Mouse (Mus musculus): ENCODE data around the gene A930033H14Rik. TPM values are rescaled to one million over a fixed set of nuclear protein-coding genes. Genes with fewer than 3 reads are reported as not detected.

A930033H14Rik gene
- total RNA-seq (2014; rRNA removed): 4.6 and 5.9 TPM in 2 replicates
- polyA plus RNA-seq (2012; rRNA removed): 0.26 and 0.50 TPM in 2 replicates

DNA sequence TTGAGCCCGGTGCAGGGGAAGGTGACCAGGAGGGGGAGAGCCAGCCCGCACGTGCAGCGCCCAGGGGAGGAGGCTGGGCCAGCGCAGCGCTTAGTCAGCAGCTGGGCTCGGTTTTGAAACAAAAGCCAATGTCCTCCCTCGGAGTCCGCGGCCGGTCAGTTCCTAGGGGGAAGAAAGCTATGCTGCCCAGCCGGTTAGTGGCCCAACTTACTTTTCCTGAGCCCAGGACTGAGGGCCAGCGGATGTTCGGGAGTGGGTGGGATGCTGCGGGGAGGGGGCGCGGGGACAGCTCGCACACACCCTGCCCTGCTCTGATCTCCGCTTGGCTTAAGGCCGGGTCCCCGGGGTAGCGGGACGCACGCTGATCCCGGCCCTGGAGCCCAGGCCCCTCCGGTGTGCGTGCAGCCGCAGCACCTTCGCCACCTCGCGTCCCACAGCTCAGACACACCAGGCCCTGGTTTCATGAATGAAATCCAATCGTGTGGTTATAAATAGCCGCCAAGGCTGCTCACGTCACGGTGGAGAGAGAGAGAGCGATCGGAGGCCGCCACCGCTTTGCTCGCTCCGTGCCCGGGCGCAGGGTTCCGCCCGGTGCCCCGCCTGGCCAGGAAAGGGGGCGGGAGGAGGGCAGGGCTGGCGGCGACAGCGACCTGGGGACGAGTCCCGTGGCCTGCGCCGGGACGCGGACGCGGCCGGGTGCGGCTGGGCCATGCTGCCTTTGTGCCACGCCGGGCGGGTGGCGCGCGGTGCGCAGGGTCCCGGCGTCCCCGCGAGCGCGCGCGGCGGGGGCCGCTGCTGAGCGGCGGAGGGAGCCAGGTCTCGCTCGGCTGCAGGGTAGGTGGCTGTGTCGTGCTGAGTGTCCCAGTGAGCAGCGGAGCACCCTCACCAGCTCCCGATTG lies at the start of gene A930033H14Rik:
Gene A930033H14Rik, minus strand, starts transcription at position 557 of the 899 bp plus-strand sequence.
- Histone ChIP-seq H3K4me1 (ENCODE audit: control insufficient read depth, insufficient read depth, low read length) (peaks cover 20% of the 10 kb centered on the region), H3K9ac (ENCODE audit: low read depth, low read length) (peak within 1 kb of the TSS; percentile 97), H3K27me3 (ENCODE audit: control insufficient read depth, insufficient read depth, low read length) (no peaks in the 10 kb centered on the region), H3K27ac (replicated peaks; ENCODE audit: insufficient read depth, low read depth, low read length) (peak within 1 kb of the TSS; percentile 98), H3K4me3 (ENCODE audit: insufficient read depth, low read depth, low read length) (peak within 1 kb of the TSS; percentile 88), H3K79me2 (ENCODE audit: control insufficient read depth, insufficient read depth, low read length) (peaks cover 17% of the 10 kb centered on the region; the same call in 1 of the 2 replicates), H3K36me3 (ENCODE audit: control insufficient read depth, insufficient read depth, low read length) (peaks cover 14% of the 10 kb centered on the region; the same call in 1 of the 2 replicates)
- TF ChIP-seq CTCF (IDR thresholded peaks at IDR 0.05; ENCODE audit: low read depth, low read length) (0 out of 2 replicates have a peak, but pooled peaks have one; percentile 11), POLR2A (IDR thresholded peaks at IDR 0.05; ENCODE audit: extremely low read depth, insufficient read depth, low read length) (peak; percentile 53)
- WGBS: 1% methylated on average over 70 of the region's 84 CpGs
- peak; percentile 89 for DNase-seq (ENCODE audit: extremely low read depth, low read depth, low spot score)

DNA sequence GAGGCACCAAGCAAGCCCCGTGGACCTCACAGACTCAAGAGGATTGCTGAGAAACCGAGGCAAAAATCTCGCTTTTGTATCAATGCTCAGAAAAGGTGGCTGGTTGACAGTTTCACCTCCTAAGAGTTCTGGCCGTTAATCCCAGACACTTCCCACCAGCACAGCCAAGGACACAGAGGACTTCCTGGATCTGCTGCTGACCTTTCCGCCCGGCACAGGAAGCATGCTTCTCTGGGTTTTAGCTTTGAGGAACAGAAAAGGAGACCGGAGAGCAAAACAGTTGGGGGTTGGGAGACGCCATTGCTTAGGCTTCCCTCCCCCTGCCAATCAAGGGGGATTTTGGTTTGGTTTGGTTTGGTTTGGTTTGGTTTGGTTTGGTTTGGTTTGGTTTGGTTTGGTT lies 47.0 kb upstream of the A930033H14Rik start:
- peaks cover 11% of the 10 kb centered on the region; the same call in 1 of the 2 replicates for H3K36me3 ChIP-seq (ENCODE audit: control insufficient read depth, insufficient read depth, low read length)
- H3K4me1 ChIP-seq (ENCODE audit: control insufficient read depth, insufficient read depth, low read length): peaks cover 8% of the 10 kb centered on the region
- 69% methylated on average over 8 of the region's 8 CpGs for WGBS
- no peaks in the 10 kb centered on the region for H3K27me3 ChIP-seq (ENCODE audit: control insufficient read depth, insufficient read depth, low read length)
- no peak overlapping the region for H3K4me3 ChIP-seq (ENCODE audit: insufficient read depth, low read depth, low read length)
- TF ChIP-seq POLR2A (IDR thresholded peaks at IDR 0.05; ENCODE audit: extremely low read depth, insufficient read depth, low read length) (no peak), CTCF (IDR thresholded peaks at IDR 0.05; ENCODE audit: low read depth, low read length) (no peak)
- H3K9ac ChIP-seq (ENCODE audit: low read depth, low read length): no peak overlapping the region
- H3K27ac ChIP-seq (replicated peaks; ENCODE audit: insufficient read depth, low read depth, low read length): 0 out of 2 replicates have a peak overlapping the region, but pooled peaks have one; percentile 22
- no peak for DNase-seq (ENCODE audit: extremely low read depth, low read depth, low spot score)
- H3K79me2 ChIP-seq (ENCODE audit: control insufficient read depth, insufficient read depth, low read length): peaks cover 13% of the 10 kb centered on the region; the same call in 1 of the 2 replicates

DNA sequence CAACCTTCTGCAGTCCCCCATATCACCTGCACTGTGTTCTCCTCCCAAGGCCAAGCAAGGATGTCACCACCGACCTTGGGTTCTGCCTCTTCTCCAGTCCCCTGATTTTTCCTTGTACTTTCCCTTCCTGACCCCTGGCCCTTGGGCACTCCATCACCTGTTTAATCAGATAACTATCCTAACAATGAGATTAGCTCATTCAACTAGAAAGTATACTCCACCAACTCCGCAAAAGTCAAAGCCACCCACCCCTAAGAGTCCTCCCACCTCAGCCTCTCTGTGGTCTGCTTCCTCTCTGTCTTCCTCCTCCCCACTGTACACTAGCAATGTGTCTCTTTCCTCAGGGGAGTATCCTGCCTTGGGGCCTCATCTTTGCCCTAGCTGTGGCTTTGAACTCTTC lies 46.3 kb upstream of the A930033H14Rik start:
- WGBS: 55% methylated on average over 2 of the region's 2 CpGs

DNA sequence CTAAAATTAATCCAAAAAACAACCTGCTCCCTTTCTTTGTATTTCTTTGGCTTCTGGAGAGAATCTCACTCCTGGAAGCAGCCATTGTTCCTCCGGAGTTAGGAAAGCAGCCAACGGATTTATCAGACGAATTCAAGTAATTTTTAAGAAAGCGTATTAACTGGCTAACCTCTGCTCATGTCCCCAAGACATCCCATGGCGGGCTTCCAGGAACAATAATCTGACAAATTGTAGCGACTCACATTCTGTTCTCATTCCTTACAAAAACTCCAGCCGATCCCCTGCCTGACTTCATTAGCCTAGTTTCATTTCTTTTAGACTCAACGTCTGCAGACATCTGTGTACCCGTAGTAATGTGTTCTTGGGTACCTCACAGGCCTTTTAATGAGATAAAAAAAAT lies 45.7 kb upstream of the A930033H14Rik start:
- peaks cover 11% of the 10 kb centered on the region for H3K4me1 ChIP-seq (ENCODE audit: control insufficient read depth, insufficient read depth, low read length)
- no peak overlapping the region for H3K4me3 ChIP-seq (ENCODE audit: insufficient read depth, low read depth, low read length)
- H3K9ac ChIP-seq (ENCODE audit: low read depth, low read length): no peak overlapping the region
- TF ChIP-seq POLR2A (IDR thresholded peaks at IDR 0.05; ENCODE audit: extremely low read depth, insufficient read depth, low read length) (no peak), CTCF (IDR thresholded peaks at IDR 0.05; ENCODE audit: low read depth, low read length) (no peak)
- WGBS: 59% methylated on average over 9 of the region's 9 CpGs
- H3K79me2 ChIP-seq (ENCODE audit: control insufficient read depth, insufficient read depth, low read length): peaks cover 9% of the 10 kb centered on the region; the same call in 1 of the 2 replicates
- peak overlapping the region; percentile 41; the same call in 1 of the 2 replicates for H3K27ac ChIP-seq (replicated peaks; ENCODE audit: insufficient read depth, low read depth, low read length)
- no peaks in the 10 kb centered on the region for H3K27me3 ChIP-seq (ENCODE audit: control insufficient read depth, insufficient read depth, low read length)
- DNase-seq (ENCODE audit: extremely low read depth, low read depth, low spot score): peak; percentile 43
- H3K36me3 ChIP-seq (ENCODE audit: control insufficient read depth, insufficient read depth, low read length): peaks cover 11% of the 10 kb centered on the region; the same call in 1 of the 2 replicates

More for the DNA sequence above, 46.3 kb upstream of the A930033H14Rik start:
- H3K9ac ChIP-seq (ENCODE audit: low read depth, low read length): no peak overlapping the region
- H3K27me3 ChIP-seq (ENCODE audit: control insufficient read depth, insufficient read depth, low read length): no peaks in the 10 kb centered on the region
- TF ChIP-seq POLR2A (IDR thresholded peaks at IDR 0.05; ENCODE audit: extremely low read depth, insufficient read depth, low read length): no peak
- no peak for TF ChIP-seq CTCF (IDR thresholded peaks at IDR 0.05; ENCODE audit: low read depth, low read length)
- H3K36me3 ChIP-seq (ENCODE audit: control insufficient read depth, insufficient read depth, low read length): peaks cover 11% of the 10 kb centered on the region; the same call in 1 of the 2 replicates
- DNase-seq (ENCODE audit: extremely low read depth, low read depth, low spot score): no peak
- H3K4me1 ChIP-seq (ENCODE audit: control insufficient read depth, insufficient read depth, low read length): peaks cover 10% of the 10 kb centered on the region
- H3K4me3 ChIP-seq (ENCODE audit: insufficient read depth, low read depth, low read length): no peak overlapping the region
- H3K27ac ChIP-seq (replicated peaks; ENCODE audit: insufficient read depth, low read depth, low read length): peak overlapping the region; percentile 41
- H3K79me2 ChIP-seq (ENCODE audit: control insufficient read depth, insufficient read depth, low read length): peaks cover 13% of the 10 kb centered on the region; the same call in 1 of the 2 replicates

DNA sequence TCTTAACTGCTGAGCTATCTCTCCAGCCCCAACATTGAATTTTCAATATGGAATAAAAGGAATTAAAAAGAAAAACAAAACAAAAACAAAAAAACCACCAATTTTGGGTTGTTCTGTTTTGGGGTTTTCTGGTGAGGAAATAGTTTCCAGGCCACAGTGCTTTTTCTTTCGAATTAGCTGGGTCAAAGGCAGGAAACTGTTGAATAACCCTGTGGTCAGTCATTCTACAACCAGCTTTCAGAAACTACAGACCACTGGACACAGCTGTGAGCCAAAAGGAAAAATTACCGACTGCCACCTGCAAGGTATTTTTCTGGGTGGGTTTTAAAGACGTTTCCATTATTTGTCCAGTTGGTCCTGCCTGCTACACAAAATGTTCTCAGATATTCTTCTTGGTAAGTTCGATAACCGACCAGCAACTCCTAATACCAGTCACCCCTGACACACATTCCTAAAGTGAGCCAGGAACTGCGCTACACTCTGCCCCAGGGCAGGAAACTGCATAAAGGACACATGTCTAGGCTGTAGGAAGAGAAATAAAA lies 44.8 kb upstream of the A930033H14Rik start:
- DNase-seq (ENCODE audit: extremely low read depth, low read depth, low spot score): peak; percentile 46
- Histone ChIP-seq H3K27ac (replicated peaks; ENCODE audit: insufficient read depth, low read depth, low read length) (no peak overlapping the region), H3K4me3 (ENCODE audit: insufficient read depth, low read depth, low read length) (no peak overlapping the region), H3K9ac (ENCODE audit: low read depth, low read length) (no peak overlapping the region), H3K4me1 (ENCODE audit: control insufficient read depth, insufficient read depth, low read length) (peaks cover 13% of the 10 kb centered on the region), H3K79me2 (ENCODE audit: control insufficient read depth, insufficient read depth, low read length) (peaks cover 9% of the 10 kb centered on the region; the same call in 1 of the 2 replicates), H3K27me3 (ENCODE audit: control insufficient read depth, insufficient read depth, low read length) (no peaks in the 10 kb centered on the region), H3K36me3 (ENCODE audit: control insufficient read depth, insufficient read depth, low read length) (peaks cover 11% of the 10 kb centered on the region; the same call in 1 of the 2 replicates)
- WGBS: 53% methylated on average over 6 of the region's 6 CpGs
- TF ChIP-seq POLR2A (IDR thresholded peaks at IDR 0.05; ENCODE audit: extremely low read depth, insufficient read depth, low read length): no peak

Measured in liver, adult 2 months (tissue).